Mouse (Mus musculus): Measurements from ENCODE around the gene Pkp3. TPM values are rescaled to one million over a fixed set of nuclear protein-coding genes. Genes with fewer than 3 reads are reported as not detected.
A peak's percentile ranks its signal among the peaks of the same experiment; 100 is the strongest.

Gene Pkp3
- polyA plus RNA-seq, 1 experiment: 47.7 TPM

GRCm38 (mm10) chr7:141131904-141132755, 54.1 kb downstream of the Pkp3 start:
- WGBS: 61% methylated on average over 12 of the region's 12 CpGs
- Histone ChIP-seq H3K4me1 (ENCODE audit: control insufficient read depth, insufficient read depth, low read length) (peaks cover 6% of the 10 kb centered on the region), H3K4me3 (replicated peaks; ENCODE audit: extremely low read depth, low read depth, low read length) (peak overlapping the region; percentile 78)
- no peak for TF ChIP-seq CTCF (IDR thresholded peaks at IDR 0.05; ENCODE audit: insufficient read depth, low read length)
- TF ChIP-seq POLR2A (IDR thresholded peaks at IDR 0.05; ENCODE audit: borderline replicate concordance, extremely low read depth, low read depth, low read length): no peak
- DNase-seq: no peak

Other genes starting within 250 kb of the Pkp3 start
- gene Urah, start 243.2 kb upstream of the Pkp3 start, polyA plus RNA-seq (2012; rRNA removed): 19.7 and 23.3 TPM in 2 replicates
- 45.0 and 76.2 TPM in 2 replicates for gene Scgb1c1, start 232.7 kb upstream of the Pkp3 start, polyA plus RNA-seq (2012; rRNA removed)
- gene Odf3, start 230.4 kb upstream of the Pkp3 start, polyA plus RNA-seq (2012; rRNA removed): 0.24 TPM in 1 of 2 replicates, not detected in the other
- gene Gm45785, start 221.9 kb upstream of the Pkp3 start, polyA plus RNA-seq (2012; rRNA removed): 2.2 TPM in 1 of 2 replicates, not detected in the other
- 112 and 138 TPM in 2 replicates for gene Ric8a, start 221.3 kb upstream of the Pkp3 start, polyA plus RNA-seq (2012; rRNA removed)
- 25.5 and 30.5 TPM in 2 replicates for gene Bet1l, start 220.6 kb upstream of the Pkp3 start, polyA plus RNA-seq (2012; rRNA removed)
- gene Psmd13, start 196.2 kb upstream of the Pkp3 start, polyA plus RNA-seq (2012; rRNA removed): 48.8 and 70.4 TPM in 2 replicates
- 21.1 and 27.0 TPM in 2 replicates for gene Sirt3, start 195.9 kb upstream of the Pkp3 start, polyA plus RNA-seq (2012; rRNA removed)
- 46.7 and 104 TPM in 2 replicates for gene Cox8b, start 177.8 kb upstream of the Pkp3 start, polyA plus RNA-seq (2012; rRNA removed)
- gene Nlrp6, start 157.3 kb upstream of the Pkp3 start, polyA plus RNA-seq (2012; rRNA removed): 0.07 and 0.31 TPM in 2 replicates
- gene Pgghg, start 136.8 kb upstream of the Pkp3 start, polyA plus RNA-seq (2012; rRNA removed): 38.1 and 39.3 TPM in 2 replicates
- gene Ifitm5, start 127.9 kb upstream of the Pkp3 start, polyA plus RNA-seq (2012; rRNA removed): 3.2 and 5.2 TPM in 2 replicates
- 0.63 TPM in 1 of 2 replicates, not detected in the other for gene Gm45717, start 122.3 kb upstream of the Pkp3 start, polyA plus RNA-seq (2012; rRNA removed)
- 1,180 and 1,190 TPM in 2 replicates for gene Ifitm2, start 122.2 kb upstream of the Pkp3 start, polyA plus RNA-seq (2012; rRNA removed)
- gene Ifitm1, start 111.0 kb upstream of the Pkp3 start, polyA plus RNA-seq (2012; rRNA removed): 227 and 261 TPM in 2 replicates
- 560 and 814 TPM in 2 replicates for gene Ifitm3, start 67.4 kb upstream of the Pkp3 start, polyA plus RNA-seq (2012; rRNA removed)
- gene Ifitm6, start 60.3 kb upstream of the Pkp3 start, polyA plus RNA-seq (2012; rRNA removed): 10.6 and 24.3 TPM in 2 replicates
- gene Gm17387, start 49.1 kb upstream of the Pkp3 start, polyA plus RNA-seq (2012; rRNA removed): not detected in 2 replicates
- 0.33 and 0.36 TPM in 2 replicates for gene B4galnt4, start 17.1 kb upstream of the Pkp3 start, polyA plus RNA-seq (2012; rRNA removed)
- 40.5 and 40.6 TPM in 2 replicates for gene Sigirr, start 22.4 kb downstream of the Pkp3 start, polyA plus RNA-seq (2012; rRNA removed)
- gene Ano9, start 39.6 kb downstream of the Pkp3 start, polyA plus RNA-seq (2012; rRNA removed): 2.8 and 10.7 TPM in 2 replicates
- 22.9 and 24.1 TPM in 2 replicates for gene Ptdss2, start 44.2 kb downstream of the Pkp3 start, polyA plus RNA-seq (2012; rRNA removed)
- 128 and 195 TPM in 2 replicates for gene Rnh1, start 94.6 kb downstream of the Pkp3 start, polyA plus RNA-seq (2012; rRNA removed)
- 77.3 and 91.5 TPM in 2 replicates for gene Hras, start 115.8 kb downstream of the Pkp3 start, polyA plus RNA-seq (2012; rRNA removed)
- gene Lrrc56, start 115.9 kb downstream of the Pkp3 start, polyA plus RNA-seq (2012; rRNA removed): 15.8 TPM in 2 replicates
- gene Lmntd2, start 135.9 kb downstream of the Pkp3 start, polyA plus RNA-seq (2012; rRNA removed): 4.4 and 5.6 TPM in 2 replicates
- gene Rassf7, start 137.6 kb downstream of the Pkp3 start, polyA plus RNA-seq (2012; rRNA removed): 87.1 and 92.9 TPM in 2 replicates
- 18.9 and 22.5 TPM in 2 replicates for gene Phrf1, start 150.6 kb downstream of the Pkp3 start, polyA plus RNA-seq (2012; rRNA removed)
- gene Irf7, start 188.3 kb downstream of the Pkp3 start, polyA plus RNA-seq (2012; rRNA removed): 48.8 and 49.7 TPM in 2 replicates
- gene Cdhr5, start 198.6 kb downstream of the Pkp3 start, polyA plus RNA-seq (2012; rRNA removed): 0.11 and 1.5 TPM in 2 replicates
- gene Sct, start 200.9 kb downstream of the Pkp3 start, polyA plus RNA-seq (2012; rRNA removed): not detected in 2 replicates
- gene Drd4, start 213.8 kb downstream of the Pkp3 start, polyA plus RNA-seq (2012; rRNA removed): not detected in 2 replicates
- gene Deaf1, start 249.5 kb downstream of the Pkp3 start, polyA plus RNA-seq (2012; rRNA removed): 18.6 and 22.7 TPM in 2 replicates
- 37.2 and 49.2 TPM in 2 replicates for gene Tmem80, start 249.5 kb downstream of the Pkp3 start, polyA plus RNA-seq (2012; rRNA removed)

Data from lung, adult 2 months (tissue).